Mouse (Mus musculus) liver, adult 10 weeks (tissue): ENCODE data around the gene Psors1c2. TPM values are rescaled to one million over a fixed set of nuclear protein-coding genes. Genes with fewer than 3 reads are reported as not detected.

ENCODE experiments used
- polyA plus RNA-seq: library from polyadenylated mRNA; stranded (reverse); fragments of 350-450 nt; fragmentation: Illumina TruSeq; extraction: RNeasy Lipid Tissue Mini Kit (QIAGEN cat#74804); gene quantifications from one replicate; pipeline ENCODE4 v1.2.3, GENCODE M21; 2014; ENCODE audit warnings: low read depth, low replicate concordance

The Psors1c2 gene
- polyA plus RNA-seq, result not detected

GRCm38 (mm10) chr17:35532901-35533300, at the start of gene Psors1c2:
Psors1c2 (plus strand) TSS chr17:35533201.

GRCm38 (mm10) chr17:35505776-35506175, 27.2 kb upstream of the Psors1c2 start, which contains the start of gene Pou5f1:
Pou5f1 (plus strand) TSS chr17:35506018.

GRCm38 (mm10) chr17:35516652-35517500, 16.1 kb upstream of the Psors1c2 start, which contains the start of the genes Tcf19 and Cchcr1:
Tcf19 (minus strand) TSS chr17:35516824.
Cchcr1 (plus strand) TSS chr17:35517100.

GRCm38 (mm10) chr17:35551881-35552414, 18.9 kb downstream of the Psors1c2 start, which contains the start of gene Cdsn:
Cdsn (plus strand) TSS chr17:35552128.

GRCm38 (mm10) chr17:35567150-35567549, 34.1 kb downstream of the Psors1c2 start, which contains the start of gene 2300002M23Rik:
2300002M23Rik (plus strand) TSS chr17:35567450.

Other genes with a start within 250 kb of the Psors1c2 start
- gene H2-Q1, start 212.8 kb upstream of the Psors1c2 start, polyA plus RNA-seq, result 18.4 TPM
- gene H2-Q2, start 191.0 kb upstream of the Psors1c2 start, polyA plus RNA-seq, result 2.7 TPM
- 22.6 TPM for gene H2-Q4, start 153.6 kb upstream of the Psors1c2 start, polyA plus RNA-seq
- gene H2-Q6, start 108.4 kb upstream of the Psors1c2 start, polyA plus RNA-seq, result 10.0 TPM
- gene H2-Q7, start 94.0 kb upstream of the Psors1c2 start, polyA plus RNA-seq, result 6.8 TPM
- 511 TPM for gene H2-Q10, start 63.1 kb upstream of the Psors1c2 start, polyA plus RNA-seq
- gene Pou5f1, start 27.2 kb upstream of the Psors1c2 start, polyA plus RNA-seq, result not detected
- 0.34 TPM for gene Tcf19, start 16.4 kb upstream of the Psors1c2 start, polyA plus RNA-seq
- gene Cchcr1, start 16.1 kb upstream of the Psors1c2 start, polyA plus RNA-seq, result 0.61 TPM
- gene Cdsn, start 18.9 kb downstream of the Psors1c2 start, polyA plus RNA-seq, result not detected
- gene 2300002M23Rik, start 34.2 kb downstream of the Psors1c2 start, polyA plus RNA-seq, result not detected
- gene Sfta2, start 68.3 kb downstream of the Psors1c2 start, polyA plus RNA-seq, result not detected
- not detected for gene Gm9573, start 93.4 kb downstream of the Psors1c2 start, polyA plus RNA-seq
- gene Mucl3, start 110.5 kb downstream of the Psors1c2 start, polyA plus RNA-seq, result not detected
- gene Vars2, start 134.4 kb downstream of the Psors1c2 start, polyA plus RNA-seq, result 0.85 TPM
- gene Gtf2h4, start 140.5 kb downstream of the Psors1c2 start, polyA plus RNA-seq, result 2.5 TPM
- gene Ddr1, start 171.4 kb downstream of the Psors1c2 start, polyA plus RNA-seq, result 0.13 TPM